Mouse (Mus musculus) layer of hippocampus, adult 9-10 months (tissue): Measurements from ENCODE around the gene Ado.

Experiments used
- DNase-seq: peaks from one replicate; pipeline ENCODE4 v3.0.0; 2022; ENCODE audit warnings: low spot score

Ado gene

GRCm38 (mm10) chr10:67536621-67537141 is 12.1 kb downstream of the Ado start:
- DNase-seq, result no peak

DNA sequence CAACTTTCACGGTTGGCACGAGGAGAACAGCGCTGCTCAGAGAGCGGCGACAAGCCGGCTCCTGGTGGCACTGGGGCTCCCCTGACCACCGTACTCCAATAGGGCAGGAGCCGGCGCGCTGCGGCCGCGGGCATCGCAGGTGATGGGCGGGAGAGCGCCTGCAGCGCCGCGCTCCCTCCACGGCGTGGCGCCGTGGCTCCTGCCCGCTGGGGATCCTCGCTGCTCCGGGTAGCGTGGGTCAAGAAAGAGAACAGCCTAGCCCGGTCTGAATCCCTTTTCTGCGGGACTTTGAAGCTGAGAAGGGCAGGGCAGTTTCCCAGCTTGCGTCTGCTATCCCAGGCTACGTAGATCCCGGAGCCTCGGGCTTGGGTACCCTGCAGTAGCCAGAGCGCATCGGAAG is 12.8 kb downstream of the Ado start:
- no peak for DNase-seq

GRCm38 (mm10) chr10:67535256-67535655 is 13.5 kb downstream of the Ado start, which contains the start of gene Egr2:
TSS of gene Egr2 (plus strand) at chr10:67535475.
- DNase-seq, result no peak

GRCm38 (mm10) chr10:67529769-67530168 is 19.0 kb downstream of the Ado start:
- DNase-seq, result no peak

DNA sequence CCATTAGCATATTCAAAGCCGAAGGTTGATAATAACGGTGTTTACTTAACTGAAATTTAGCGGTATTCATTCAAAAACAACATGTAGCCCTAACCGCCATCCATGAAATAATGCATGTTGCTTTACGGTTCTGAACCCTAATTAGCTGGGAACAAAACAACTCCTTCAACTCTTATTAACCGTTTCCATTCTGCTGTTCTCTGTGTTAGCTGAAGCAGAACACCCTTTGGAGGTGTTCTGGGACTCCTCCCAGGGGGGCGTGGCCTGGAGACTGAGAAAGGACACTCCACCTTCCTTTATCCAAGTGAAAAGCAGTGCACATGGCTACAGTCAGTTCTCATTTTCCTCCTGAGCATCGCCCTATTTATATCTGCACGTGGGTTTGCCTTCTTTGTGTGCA is 22.3 kb downstream of the Ado start:
- no peak for DNase-seq

- no peak for DNase-seq
These were observed 24.1 kb downstream of the Ado start for GRCm38 (mm10) chr10:67524694-67525093.

- DNase-seq, result no peak
These were observed 24.6 kb downstream of the Ado start for GRCm38 (mm10) chr10:67524130-67524529.

DNA sequence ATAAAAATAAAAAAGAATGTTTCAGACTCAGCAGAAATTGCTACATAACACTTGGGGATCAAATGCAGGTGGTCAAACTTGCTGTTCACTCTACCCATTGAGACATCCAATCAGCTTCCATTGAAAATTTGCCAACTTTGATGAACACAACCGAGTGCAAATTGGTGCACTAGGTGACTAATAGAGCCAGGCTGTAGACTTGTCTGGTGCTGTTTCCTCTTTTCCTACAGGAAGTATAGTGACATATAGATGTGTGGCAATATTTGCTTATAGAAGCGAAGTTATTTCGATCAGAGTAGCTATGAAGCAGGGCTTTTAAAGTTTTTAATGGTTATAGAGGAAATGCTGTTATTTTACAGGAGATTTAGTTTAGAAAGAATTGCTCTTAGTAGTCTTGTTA is 30.0 kb downstream of the Ado start:
- DNase-seq, result no peak

DNA sequence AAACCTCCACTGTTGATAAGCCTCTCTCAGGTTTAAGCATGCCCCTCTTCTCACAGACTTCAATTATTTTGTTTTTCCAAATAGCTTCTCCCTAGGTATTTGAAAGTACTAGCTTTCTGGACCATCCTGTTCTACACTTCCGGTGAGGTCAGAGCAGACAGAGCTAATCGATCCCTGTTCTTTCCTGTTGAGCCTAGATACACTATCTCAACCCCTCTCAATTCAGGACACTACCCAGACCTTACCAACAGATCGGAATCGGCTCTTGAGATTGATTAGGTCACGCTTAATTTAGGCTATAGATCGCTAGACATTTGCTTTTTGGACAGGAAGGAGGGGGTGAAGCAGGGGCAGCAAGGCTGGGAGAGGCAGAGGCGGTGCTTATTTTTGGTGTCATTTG is 35.9 kb downstream of the Ado start:
- no peak for DNase-seq

GRCm38 (mm10) chr10:67512211-67512610 is 36.5 kb downstream of the Ado start:
- no peak for DNase-seq

DNA sequence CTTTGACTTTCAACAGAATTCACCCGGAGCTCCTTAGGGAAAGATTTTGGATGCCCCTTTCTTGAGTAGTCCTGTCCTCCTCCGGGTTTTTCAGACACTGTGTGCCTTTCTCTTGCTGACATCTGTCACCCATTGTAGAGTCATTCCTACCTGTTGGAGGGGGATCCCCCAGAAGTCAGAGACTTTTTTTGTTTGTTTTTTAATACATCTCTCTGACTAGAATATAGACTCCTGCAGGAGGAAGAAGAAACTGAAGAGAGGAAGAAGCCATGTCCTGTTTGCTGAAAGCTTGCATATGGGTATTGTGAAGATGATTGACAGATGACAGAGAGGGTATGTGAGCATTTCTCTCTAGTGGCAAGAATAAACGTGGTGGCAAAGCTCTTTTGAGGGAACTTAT is 43.5 kb downstream of the Ado start:
- DNase-seq, result no peak

DNA sequence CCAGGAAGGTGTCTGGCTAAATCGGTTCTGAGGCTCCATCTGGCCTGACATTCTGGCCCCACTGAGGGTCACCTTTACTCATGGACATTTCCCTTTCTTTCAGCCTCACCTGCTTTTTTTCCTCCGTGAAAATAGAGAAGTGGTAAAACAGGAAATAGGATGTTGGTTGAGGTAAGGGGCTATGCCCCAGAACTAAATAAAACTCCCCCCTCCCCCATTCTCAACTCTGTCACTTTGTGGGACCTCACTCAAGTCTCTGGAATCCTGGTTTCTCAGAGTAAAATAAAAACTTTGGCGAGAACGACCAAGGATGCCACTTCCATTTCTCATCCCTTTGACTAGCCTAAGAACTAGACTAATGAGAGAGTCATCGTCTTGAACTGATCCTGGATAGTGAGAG is 44.7 kb downstream of the Ado start:
- DNase-seq, result no peak

GRCm38 (mm10) chr10:67503320-67503995 is 45.3 kb downstream of the Ado start:
- no peak for DNase-seq

- DNase-seq, result no peak
These were observed 50.8 kb downstream of the Ado start for GRCm38 (mm10) chr10:67497951-67498350.

DNA sequence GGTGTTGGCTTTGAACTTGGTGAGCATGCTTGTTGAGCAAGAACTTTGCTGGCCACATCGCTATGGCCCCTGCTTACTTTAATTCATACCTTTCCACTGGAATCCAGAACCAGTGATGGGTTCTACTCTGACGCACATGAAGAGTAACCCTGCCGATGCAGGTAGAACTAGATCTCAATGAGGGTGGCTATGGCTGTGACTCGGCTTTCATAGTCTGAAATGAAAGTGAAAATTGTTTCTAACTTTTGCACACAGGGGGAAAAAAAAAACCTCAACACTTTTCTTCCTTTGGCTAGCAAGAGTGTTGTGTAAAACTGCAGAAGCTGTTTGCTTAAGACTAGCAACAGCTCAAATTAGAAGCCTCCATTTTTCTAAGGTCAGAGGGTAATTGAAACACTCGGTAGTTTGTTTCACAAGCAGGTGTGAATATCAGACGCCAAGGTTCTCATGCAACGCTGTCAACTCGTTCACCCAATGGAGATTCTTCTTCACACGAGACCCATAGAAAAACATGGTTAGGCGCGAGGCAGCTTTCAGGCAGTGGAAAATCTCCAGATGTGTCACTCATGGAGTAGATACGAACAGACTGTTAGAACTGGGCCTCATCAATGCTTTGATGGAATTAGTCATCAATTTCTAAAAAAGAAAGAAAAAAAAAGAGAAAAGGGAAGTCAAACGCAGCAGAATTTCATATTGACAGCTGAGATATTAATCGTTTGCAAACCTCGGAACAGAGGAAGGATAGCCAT is 51.4 kb downstream of the Ado start:
- no peak for DNase-seq
